Mouse (Mus musculus) thymus, adult 2 months (tissue): Measurements from ENCODE around the gene Rpap1.

Source experiments
- CTCF ChIP-seq: fragments of 200-500 bp; IDR thresholded peaks from 2 replicates; pipeline ENCODE4 v1.5.1; 2012; ENCODE audit warnings: mild to moderate bottlenecking, control low read depth, low read length, moderate library complexity, borderline replicate concordance; ENCODE audit not compliant: control insufficient read depth, poor library complexity, insufficient read depth; ENCODE audit errors: extremely low read depth
- POLR2A ChIP-seq: fragments of 200-500 bp; IDR thresholded peaks from 2 replicates; pipeline ENCODE4 v1.6.1; 2012; ENCODE audit warnings: mild to moderate bottlenecking, low read length, control low read depth, moderate library complexity; ENCODE audit not compliant: control insufficient read depth, poor library complexity, insufficient read depth; ENCODE audit errors: extremely low read depth

- TF ChIP-seq POLR2A (no peak), CTCF (no peak)
These were observed 39.8 kb downstream of the Rpap1 start for GRCm38 (mm10) chr2:119747554-119747953.
